Mouse (Mus musculus): Measurements from ENCODE around the gene AI413582. TPM values are rescaled to one million over a fixed set of nuclear protein-coding genes. Genes with fewer than 3 reads are reported as not detected.

The AI413582 gene
- polyA plus RNA-seq, 1 experiment from 2014 or later, result 20.2 TPM

DNA sequence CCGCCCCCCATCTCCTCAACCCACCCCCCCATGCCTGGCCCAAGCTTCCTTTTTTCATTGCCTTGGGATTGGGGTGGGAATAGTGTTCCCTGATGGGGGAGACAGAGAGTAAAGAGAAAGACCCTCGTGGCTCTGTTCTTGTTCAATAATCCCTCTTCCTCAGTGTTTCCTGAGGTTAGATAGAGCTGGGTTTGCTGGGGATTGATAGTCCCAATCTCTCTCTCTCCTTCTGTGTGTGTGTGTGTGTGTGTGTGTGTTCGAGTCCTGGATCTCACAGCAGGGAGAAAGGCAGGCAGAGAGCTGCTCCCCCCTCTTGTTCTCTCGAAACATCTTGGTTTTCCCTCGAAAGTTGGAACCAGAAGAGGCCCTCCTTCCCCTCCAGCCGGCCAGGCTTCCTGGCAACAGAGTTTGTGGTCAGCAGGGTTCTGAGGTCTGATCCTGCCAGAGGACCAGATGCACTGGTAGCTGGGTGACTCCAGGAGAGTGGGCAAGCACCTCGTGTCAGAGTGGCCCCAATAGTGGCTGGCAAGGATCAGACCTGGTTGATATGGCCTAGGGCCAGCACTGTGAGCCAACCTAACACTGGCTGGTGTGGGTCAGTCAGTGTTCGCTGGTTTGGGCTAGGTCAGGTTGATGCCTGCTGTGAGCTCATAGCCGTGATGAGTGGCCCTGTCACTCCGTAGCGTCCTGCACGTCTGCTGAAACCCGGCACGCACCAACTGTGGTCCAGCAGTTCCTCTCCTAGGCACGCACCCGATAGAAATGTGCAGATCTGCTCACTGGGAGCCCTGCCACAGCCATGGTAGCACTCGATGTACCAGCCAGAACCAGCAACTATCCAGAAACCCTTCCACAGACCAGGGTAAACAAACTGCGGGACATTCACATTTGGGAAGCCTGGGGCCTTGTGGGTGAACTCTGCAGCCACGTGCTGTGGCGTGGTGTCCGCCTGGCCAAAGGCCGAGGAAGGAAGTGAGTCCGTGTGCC is 13.0 kb downstream of the AI413582 start:
- Histone ChIP-seq H3K27ac (ENCODE audit: low read depth, low read length) (no peak overlapping the region), H3K4me1 (ENCODE audit: control insufficient read depth, insufficient read depth, low read length) (peaks cover 24% of the 10 kb centered on the region), H3K9ac (ENCODE audit: low read length) (no peak overlapping the region), H3K9me3 (ENCODE audit: control insufficient read depth, low read length) (no peaks in the 10 kb centered on the region), H3K36me3 (ENCODE audit: control insufficient read depth, insufficient read depth, low read length) (no peaks in the 10 kb centered on the region), H3K4me3 (ENCODE audit: low read depth, low read length) (no peak overlapping the region), H3K4me2 (no peak overlapping the region), H3K27me3 (ENCODE audit: control insufficient read depth, insufficient read depth, low read length) (no peaks in the 10 kb centered on the region)
- WGBS, result 81% methylated on average over 23 of the region's 23 CpGs
- DNase-seq (ENCODE audit: low spot score, missing footprints) (no peak), ATAC-seq (ENCODE audit: low FRiP score) (no peak)

DNA sequence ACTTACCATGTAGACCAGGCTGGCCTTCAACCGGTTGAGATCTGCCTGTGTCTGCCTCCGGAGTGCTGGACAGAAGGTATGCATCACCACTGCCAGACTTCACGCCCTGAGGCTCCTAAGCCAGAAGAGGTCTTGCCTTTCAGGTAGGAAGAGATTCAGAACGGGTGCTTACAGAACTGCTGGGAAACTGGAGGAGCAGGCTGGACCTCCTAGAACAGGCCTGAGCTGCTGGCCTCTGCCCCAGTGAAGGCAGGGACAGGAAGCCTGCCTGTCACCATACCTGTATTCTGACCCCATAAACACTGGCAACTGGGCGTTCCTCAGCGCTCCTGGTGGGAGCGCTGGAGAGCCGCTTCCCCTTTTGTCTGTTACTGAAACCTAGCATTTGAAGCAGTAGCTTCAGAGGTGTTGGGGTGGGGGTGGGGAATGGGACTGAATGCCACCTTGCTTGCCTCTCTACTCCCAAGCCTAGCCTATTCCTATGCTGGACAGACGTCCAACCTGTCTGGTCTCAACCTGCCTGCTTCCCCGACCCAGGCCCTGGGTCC is 14.1 kb downstream of the AI413582 start:
- Histone ChIP-seq H3K9me3 (ENCODE audit: control insufficient read depth, low read length) (no peaks in the 10 kb centered on the region), H3K4me2 (no peak overlapping the region), H3K9ac (ENCODE audit: low read length) (no peak overlapping the region; the same call in 1 of the 2 replicates), H3K4me1 (ENCODE audit: control insufficient read depth, insufficient read depth, low read length) (peaks cover 24% of the 10 kb centered on the region), H3K27ac (ENCODE audit: low read depth, low read length) (no peak overlapping the region), H3K4me3 (ENCODE audit: low read depth, low read length) (no peak overlapping the region), H3K36me3 (ENCODE audit: control insufficient read depth, insufficient read depth, low read length) (no peaks in the 10 kb centered on the region), H3K27me3 (ENCODE audit: control insufficient read depth, insufficient read depth, low read length) (no peaks in the 10 kb centered on the region)
- no peak for DNase-seq (ENCODE audit: low spot score, missing footprints)
- 61% methylated on average over 10 of the region's 10 CpGs for WGBS
- ATAC-seq (ENCODE audit: low FRiP score), result no peak

DNA sequence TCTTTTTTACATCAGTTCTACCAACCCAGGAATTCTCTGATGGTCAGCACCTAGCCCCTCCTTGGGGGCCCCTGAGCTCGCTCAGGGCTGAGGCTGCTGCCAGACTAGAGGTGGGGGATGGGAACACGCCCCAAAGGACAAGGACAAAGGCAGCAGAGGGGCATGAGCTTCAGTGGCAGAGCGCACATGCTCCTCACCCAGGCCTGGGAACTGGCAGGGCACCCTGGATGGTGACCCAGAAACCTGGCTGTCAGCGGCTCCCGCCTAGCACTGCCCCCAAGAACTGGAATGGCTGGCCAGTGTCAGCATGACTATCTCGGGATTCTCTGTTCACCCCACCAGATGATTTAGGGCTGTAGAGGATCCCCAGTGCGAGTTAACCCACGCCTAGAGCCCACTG is 16.3 kb downstream of the AI413582 start:
- Histone ChIP-seq H3K9ac (ENCODE audit: low read length) (peak overlapping the region; percentile 21; the same call in 1 of the 2 replicates), H3K4me3 (ENCODE audit: low read depth, low read length) (no peak overlapping the region), H3K4me2 (no peak overlapping the region)

DNA sequence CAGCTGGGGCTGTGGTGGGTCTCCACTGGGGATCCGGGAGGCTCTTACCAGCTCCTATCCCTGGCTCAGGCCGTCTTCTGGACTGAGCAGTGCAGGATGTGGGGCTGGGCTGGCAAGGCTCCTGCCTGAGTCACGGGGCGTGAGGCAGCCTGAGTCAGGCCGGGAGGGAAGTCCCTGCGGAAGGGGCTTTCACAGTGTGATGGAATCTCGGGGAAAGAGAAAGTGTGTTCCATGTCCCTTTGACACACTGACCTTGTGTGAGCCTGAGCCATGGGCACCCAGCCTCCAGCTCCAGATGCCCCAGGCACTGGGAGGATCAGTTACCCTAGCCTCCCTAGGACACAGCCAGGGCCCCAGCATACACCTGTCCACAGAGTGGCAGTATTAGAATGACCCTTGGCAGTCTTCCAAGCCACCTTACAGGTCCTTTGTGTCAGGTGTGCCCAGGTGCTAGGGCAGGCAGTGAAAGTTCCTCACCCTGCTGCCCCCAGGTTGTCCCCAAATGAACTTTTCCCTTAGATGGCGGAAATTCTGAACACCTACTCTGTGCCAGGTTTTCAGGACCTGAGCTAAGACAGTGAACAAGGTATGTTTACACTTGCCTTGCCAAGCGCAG is 18.2 kb downstream of the AI413582 start:
- no peaks in the 10 kb centered on the region for H3K9me3 ChIP-seq (ENCODE audit: control insufficient read depth, low read length)
- no peak overlapping the region for H3K9ac ChIP-seq (ENCODE audit: low read length)
- no peak overlapping the region for H3K4me3 ChIP-seq (ENCODE audit: low read depth, low read length)
- ATAC-seq (ENCODE audit: low FRiP score) (no peak), DNase-seq (ENCODE audit: low spot score, missing footprints) (no peak)
- no peak overlapping the region for H3K4me2 ChIP-seq
- no peaks in the 10 kb centered on the region for H3K27me3 ChIP-seq (ENCODE audit: control insufficient read depth, insufficient read depth, low read length)
- H3K27ac ChIP-seq (ENCODE audit: low read depth, low read length), result no peak overlapping the region
- H3K4me1 ChIP-seq (ENCODE audit: control insufficient read depth, insufficient read depth, low read length), result peaks cover 11% of the 10 kb centered on the region
- H3K36me3 ChIP-seq (ENCODE audit: control insufficient read depth, insufficient read depth, low read length), result no peaks in the 10 kb centered on the region
- WGBS, result 77% methylated on average over 9 of the region's 9 CpGs

More for the DNA sequence above, 16.3 kb downstream of the AI413582 start:
- no peak for ATAC-seq (ENCODE audit: low FRiP score)
- Histone ChIP-seq H3K4me1 (ENCODE audit: control insufficient read depth, insufficient read depth, low read length) (peaks cover 11% of the 10 kb centered on the region), H3K27ac (ENCODE audit: low read depth, low read length) (no peak overlapping the region), H3K27me3 (ENCODE audit: control insufficient read depth, insufficient read depth, low read length) (no peaks in the 10 kb centered on the region), H3K36me3 (ENCODE audit: control insufficient read depth, insufficient read depth, low read length) (no peaks in the 10 kb centered on the region), H3K9me3 (ENCODE audit: control insufficient read depth, low read length) (no peaks in the 10 kb centered on the region)
- WGBS, result 40% methylated on average over 8 of the region's 8 CpGs
- DNase-seq (ENCODE audit: low spot score, missing footprints), result no peak

DNA sequence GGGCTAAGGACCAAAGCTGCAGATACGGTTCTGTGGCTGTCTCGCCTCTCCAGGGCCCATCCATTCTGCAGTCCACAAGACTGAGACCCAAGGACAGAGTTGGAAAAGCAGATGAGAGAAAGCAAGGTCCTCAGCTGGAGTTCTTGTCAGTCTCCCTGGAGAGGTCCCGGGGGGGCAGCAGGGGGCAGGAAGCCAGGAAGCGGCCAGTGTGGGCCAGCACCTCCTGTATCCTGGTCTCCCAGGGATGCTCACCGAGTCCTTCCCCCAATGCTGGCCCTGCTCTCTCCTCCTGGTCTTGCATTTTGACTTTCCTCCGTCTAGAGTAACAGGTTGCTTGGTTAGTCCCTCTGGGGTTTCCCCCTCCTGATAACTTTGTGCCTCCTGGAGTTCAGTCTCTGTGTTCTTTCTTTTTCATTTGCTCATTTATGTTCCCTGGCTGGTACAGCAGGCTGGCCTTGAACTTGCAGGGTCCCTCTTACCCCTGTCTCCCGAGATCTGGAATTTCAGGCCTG is 18.9 kb downstream of the AI413582 start:
- Histone ChIP-seq H3K4me2 (no peak overlapping the region), H3K9me3 (ENCODE audit: control insufficient read depth, low read length) (no peaks in the 10 kb centered on the region), H3K27me3 (ENCODE audit: control insufficient read depth, insufficient read depth, low read length) (no peaks in the 10 kb centered on the region), H3K4me3 (ENCODE audit: low read depth, low read length) (no peak overlapping the region), H3K36me3 (ENCODE audit: control insufficient read depth, insufficient read depth, low read length) (no peaks in the 10 kb centered on the region), H3K27ac (ENCODE audit: low read depth, low read length) (no peak overlapping the region), H3K9ac (ENCODE audit: low read length) (no peak overlapping the region), H3K4me1 (ENCODE audit: control insufficient read depth, insufficient read depth, low read length) (peaks cover 11% of the 10 kb centered on the region)
- ATAC-seq (ENCODE audit: low FRiP score) (no peak), DNase-seq (ENCODE audit: low spot score, missing footprints) (no peak)
- WGBS, result 58% methylated on average over 7 of the region's 7 CpGs

DNA sequence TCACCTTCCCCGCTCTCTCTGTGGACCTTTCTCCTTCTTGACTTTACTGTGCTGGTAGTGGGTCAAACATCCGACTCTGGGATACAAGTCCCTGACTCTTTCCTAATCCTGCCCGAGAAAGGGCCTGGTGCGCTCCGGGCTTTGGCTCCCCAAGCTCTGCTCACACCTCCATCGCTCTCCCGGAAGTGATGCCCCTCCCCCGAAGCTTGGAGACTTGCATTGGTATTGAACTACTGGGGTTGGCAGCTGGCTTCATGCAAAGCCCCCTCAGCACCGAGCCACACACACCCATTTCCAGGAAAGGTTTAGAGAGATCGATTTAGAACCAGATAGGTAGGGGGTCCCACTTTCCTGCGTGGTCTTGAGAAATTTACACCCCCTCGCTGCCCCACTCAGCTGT is 19.6 kb downstream of the AI413582 start:
- H3K27ac ChIP-seq (ENCODE audit: low read depth, low read length), result no peak overlapping the region
- no peak overlapping the region for H3K4me3 ChIP-seq (ENCODE audit: low read depth, low read length)
- H3K9ac ChIP-seq (ENCODE audit: low read length), result no peak overlapping the region
- H3K27me3 ChIP-seq (ENCODE audit: control insufficient read depth, insufficient read depth, low read length), result no peaks in the 10 kb centered on the region
- WGBS, result 54% methylated on average over 12 of the region's 12 CpGs
- peaks cover 11% of the 10 kb centered on the region for H3K4me1 ChIP-seq (ENCODE audit: control insufficient read depth, insufficient read depth, low read length)
- no peaks in the 10 kb centered on the region for H3K36me3 ChIP-seq (ENCODE audit: control insufficient read depth, insufficient read depth, low read length)
- no peak overlapping the region for H3K4me2 ChIP-seq
- ATAC-seq (ENCODE audit: low FRiP score) (no peak), DNase-seq (ENCODE audit: low spot score, missing footprints) (no peak)
- H3K9me3 ChIP-seq (ENCODE audit: control insufficient read depth, low read length), result no peaks in the 10 kb centered on the region

DNA sequence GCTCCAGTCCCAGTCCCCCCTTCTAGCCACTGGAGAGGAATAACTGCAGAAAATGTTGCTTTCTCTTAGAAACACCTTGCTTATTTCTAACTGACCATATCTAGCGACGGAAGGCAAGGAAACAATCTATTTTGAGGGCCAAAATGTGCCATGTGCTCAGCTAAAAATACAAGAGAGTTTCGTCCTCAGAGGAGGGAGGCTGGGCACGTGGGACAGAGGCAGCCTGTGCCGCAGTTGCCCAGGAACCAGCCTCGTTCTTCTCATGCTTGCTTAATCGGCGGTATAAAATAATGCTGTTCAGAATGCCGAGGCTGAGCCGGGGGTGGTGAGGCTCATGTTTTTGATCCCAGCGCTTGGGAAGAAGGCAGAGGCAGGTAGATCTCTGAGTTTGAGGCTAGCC is 21.0 kb downstream of the AI413582 start:
- ATAC-seq (ENCODE audit: low FRiP score), result no peak
- no peaks in the 10 kb centered on the region for H3K36me3 ChIP-seq (ENCODE audit: control insufficient read depth, insufficient read depth, low read length)
- H3K4me2 ChIP-seq, result no peak overlapping the region
- no peaks in the 10 kb centered on the region for H3K9me3 ChIP-seq (ENCODE audit: control insufficient read depth, low read length)
- H3K4me1 ChIP-seq (ENCODE audit: control insufficient read depth, insufficient read depth, low read length), result peaks cover 11% of the 10 kb centered on the region
- H3K9ac ChIP-seq (ENCODE audit: low read length), result no peak overlapping the region
- H3K27me3 ChIP-seq (ENCODE audit: control insufficient read depth, insufficient read depth, low read length), result no peaks in the 10 kb centered on the region
- no peak overlapping the region for H3K27ac ChIP-seq (ENCODE audit: low read depth, low read length)
- DNase-seq (ENCODE audit: low spot score, missing footprints), result no peak
- no peak overlapping the region for H3K4me3 ChIP-seq (ENCODE audit: low read depth, low read length)
- 85% methylated on average over 11 of the region's 11 CpGs for WGBS

DNA sequence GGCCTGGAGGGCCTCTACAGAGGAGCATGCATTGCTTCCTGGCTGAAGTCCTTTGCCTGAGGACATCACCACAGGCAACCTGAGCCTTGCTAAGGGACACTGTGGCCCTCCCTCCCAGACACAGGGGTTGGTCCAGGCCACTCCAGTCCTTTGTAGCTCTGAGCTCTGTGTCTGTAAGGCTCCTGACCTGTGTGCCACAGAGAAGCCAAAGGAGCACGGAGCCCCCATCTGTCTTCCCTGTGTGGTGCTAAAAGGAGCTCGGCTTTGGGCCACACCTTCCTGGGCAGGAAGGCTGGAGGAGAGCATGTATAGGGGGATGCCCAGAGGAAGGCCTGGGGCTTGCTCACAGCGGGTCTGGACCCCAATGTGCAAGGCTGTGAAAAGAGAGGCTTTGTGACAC is 23.6 kb downstream of the AI413582 start:
- Histone ChIP-seq H3K4me3 (ENCODE audit: low read depth, low read length) (no peak overlapping the region), H3K36me3 (ENCODE audit: control insufficient read depth, insufficient read depth, low read length) (no peaks in the 10 kb centered on the region), H3K27ac (ENCODE audit: low read depth, low read length) (no peak overlapping the region), H3K9me3 (ENCODE audit: control insufficient read depth, low read length) (no peaks in the 10 kb centered on the region), H3K9ac (ENCODE audit: low read length) (no peak overlapping the region), H3K4me2 (no peak overlapping the region), H3K27me3 (ENCODE audit: control insufficient read depth, insufficient read depth, low read length) (no peaks in the 10 kb centered on the region), H3K4me1 (ENCODE audit: control insufficient read depth, insufficient read depth, low read length) (peaks cover 2% of the 10 kb centered on the region; the same call in 1 of the 2 replicates)
- WGBS, result 79% methylated on average over 3 of the region's 3 CpGs
- ATAC-seq (ENCODE audit: low FRiP score), result no peak
- no peak for DNase-seq (ENCODE audit: low spot score, missing footprints)

DNA sequence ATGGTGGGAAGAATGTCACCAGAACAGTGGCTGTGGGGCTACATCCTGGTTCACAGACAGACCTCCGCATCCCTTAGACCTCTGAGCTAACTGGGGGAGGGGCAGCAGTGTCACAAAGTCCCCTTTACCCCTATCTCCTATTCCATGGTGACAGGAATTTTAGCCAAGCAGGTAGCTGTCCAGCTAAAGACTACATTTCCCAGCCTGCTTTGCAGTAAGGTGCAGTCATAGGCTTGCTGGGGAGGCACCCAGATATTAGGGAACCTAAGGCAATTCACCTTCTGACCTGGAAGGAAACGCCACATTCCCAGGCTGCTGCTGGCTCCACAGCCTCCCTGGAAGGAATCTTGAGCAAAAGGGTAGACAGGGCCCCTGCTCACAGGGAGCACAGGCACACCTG is 24.3 kb downstream of the AI413582 start:
- Histone ChIP-seq H3K4me3 (ENCODE audit: low read depth, low read length) (no peak overlapping the region), H3K4me1 (ENCODE audit: control insufficient read depth, insufficient read depth, low read length) (peaks cover 2% of the 10 kb centered on the region; the same call in 1 of the 2 replicates), H3K4me2 (no peak overlapping the region), H3K27ac (ENCODE audit: low read depth, low read length) (no peak overlapping the region), H3K27me3 (ENCODE audit: control insufficient read depth, insufficient read depth, low read length) (no peaks in the 10 kb centered on the region), H3K9me3 (ENCODE audit: control insufficient read depth, low read length) (no peaks in the 10 kb centered on the region), H3K9ac (ENCODE audit: low read length) (no peak overlapping the region), H3K36me3 (ENCODE audit: control insufficient read depth, insufficient read depth, low read length) (no peaks in the 10 kb centered on the region)
- DNase-seq (ENCODE audit: low spot score, missing footprints) (no peak), ATAC-seq (ENCODE audit: low FRiP score) (no peak)
- 78% methylated on average over 2 of the region's 2 CpGs for WGBS

Data from midbrain, embryonic 11.5 days (tissue).